Comparison of ENCODE assay signal across 17 mouse cellular contexts in the genomic region with DNA sequence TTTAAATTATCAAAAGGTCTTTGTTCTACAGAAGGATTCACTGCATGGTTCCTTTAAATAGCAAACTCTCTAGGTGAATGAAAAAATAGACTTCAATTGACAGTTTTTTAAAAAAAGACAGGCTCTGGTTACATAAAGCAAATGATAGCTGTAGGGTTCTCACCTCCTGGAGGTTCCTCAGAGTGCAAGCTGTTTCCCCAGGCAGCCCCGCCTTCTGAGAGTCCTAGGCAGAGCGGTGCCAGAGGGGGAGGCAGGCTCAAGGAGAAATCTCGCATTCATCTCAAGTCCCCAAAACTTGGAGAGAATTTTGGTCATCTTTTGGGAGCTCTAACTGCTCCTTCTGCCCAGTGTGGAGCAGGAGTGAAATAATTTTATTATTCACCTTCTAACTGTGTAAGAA. TPM values are rescaled to one million over a fixed set of nuclear protein-coding genes. Genes with fewer than 3 reads are reported as not detected.
"Had no signal": no experiment of that assay in that cellular context is flagged by ENCODE, and none has a peak within 500 bp of the region (broad histone marks: within the 10 kb centered on the region; RNA-seq: fewer than 3 reads in every experiment).

No protein-coding gene starts in this region.

- H3K9me3 ChIP-seq: limb, embryonic 13.5 days; midbrain, embryonic 12.5 days; neural tube, embryonic 15.5 days had no signal

- H3K36me3 ChIP-seq: limb, embryonic 13.5 days; midbrain, embryonic 12.5 days; neural tube, embryonic 15.5 days had no signal

- H3K27me3 ChIP-seq: neural tube, embryonic 15.5 days had no signal

- DNase-seq: kidney, adult 11 months; kidney, adult 9 months; kidney, postnatal 10 days; kidney, postnatal 4 days; lung, adult 18-20 months; right cerebral cortex, postnatal 14 days; thymus, postnatal 4 days had no signal

- H3K9ac ChIP-seq: limb, embryonic 13.5 days; liver, embryonic 14.5 days; midbrain, embryonic 12.5 days; neural tube, embryonic 15.5 days had no signal

- H3K27ac ChIP-seq: layer of hippocampus, adult 2 months; limb, embryonic 13.5 days; liver, embryonic 14.5 days; midbrain, embryonic 12.5 days; neural tube, embryonic 15.5 days had no signal

- H3K4me3 ChIP-seq: layer of hippocampus, adult 2 months; limb, embryonic 13.5 days; midbrain, embryonic 12.5 days; myocyte; neural tube, embryonic 15.5 days had no signal

- H3K4me2 ChIP-seq: limb, embryonic 13.5 days; midbrain, embryonic 12.5 days; neural tube, embryonic 15.5 days had no signal

RNA-seq across cellular contexts. Expression of a gene that starts 12.6 kb away (rescaled TPM):
- total RNA-seq: liver, adult 2 months; megakaryocyte-erythroid progenitor cell, adult 5-6 weeks had no signal
- polyA plus RNA-seq: liver, adult 2 months; liver, embryonic 14.5 days; myocyte; small intestine, adult 2 months; thymus, postnatal 0 days had no signal
